Mouse (Mus musculus): ENCODE measurements around the gene Mn1. TPM values are rescaled to one million over a fixed set of nuclear protein-coding genes. Genes with fewer than 3 reads are reported as not detected.

Mn1 gene
- total and polyA plus RNA-seq, 3 experiments: 5.5 to 23.9 (median 18.7) TPM

DNA sequence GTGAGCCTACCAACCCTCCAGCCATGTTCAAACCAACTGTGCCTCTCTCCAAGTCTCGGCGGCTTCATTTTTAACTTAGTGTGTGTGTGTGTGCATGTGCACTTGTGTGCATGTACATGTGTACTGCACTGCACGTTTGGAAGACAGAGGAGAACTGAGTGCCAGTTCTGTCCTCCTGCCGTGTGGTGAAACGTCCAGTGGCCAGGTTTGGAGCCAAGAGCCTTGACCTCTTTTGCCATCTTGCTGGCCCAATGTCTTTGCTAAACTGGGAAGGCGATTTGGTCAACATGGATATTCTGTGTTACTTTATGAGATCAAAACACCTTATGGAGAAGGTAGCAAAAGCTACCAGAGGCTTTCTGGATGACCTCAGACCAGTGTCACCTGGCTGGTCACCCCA, 88.1 kb downstream of the Mn1 start:
- no peak for DNase-seq
- intact Hi-C loops (cut with DNase I): no loop called here
- Histone ChIP-seq H3K4me3 (no peak overlapping the region), H3K27me3 (ENCODE audit: control insufficient read depth, insufficient read depth, low read length) (no peaks in the 10 kb centered on the region), H3K79me2 (replicated peaks; ENCODE audit: control insufficient read depth, insufficient read depth, low read length) (no peaks in the 10 kb centered on the region), H3K4me1 (ENCODE audit: control insufficient read depth, insufficient read depth, low read length) (peaks cover 18% of the 10 kb centered on the region), H3K9ac (ENCODE audit: low read depth, low read length) (no peak overlapping the region), H3K27ac (no peak overlapping the region), H3K36me3 (ENCODE audit: control insufficient read depth, insufficient read depth, low read length) (peaks cover 2% of the 10 kb centered on the region; the same call in 1 of the 2 replicates)
- no peak for TF ChIP-seq CTCF (IDR thresholded peaks at IDR 0.05)
- TF ChIP-seq EP300 (IDR thresholded peaks at IDR 0.05; ENCODE audit: insufficient read depth, low read depth, low read length): no peak
- TF ChIP-seq POLR2A (IDR thresholded peaks at IDR 0.05; ENCODE audit: insufficient read depth, low read depth, low read length): no peak
- WGBS: 72% methylated on average over 6 of the region's 6 CpGs

- WGBS: 78% methylated on average over 6 of the region's 6 CpGs
- Histone ChIP-seq H3K79me2 (replicated peaks; ENCODE audit: control insufficient read depth, insufficient read depth, low read length) (no peaks in the 10 kb centered on the region), H3K4me3 (no peak overlapping the region), H3K27ac (no peak overlapping the region), H3K36me3 (ENCODE audit: control insufficient read depth, insufficient read depth, low read length) (peaks cover 2% of the 10 kb centered on the region; the same call in 1 of the 2 replicates), H3K27me3 (ENCODE audit: control insufficient read depth, insufficient read depth, low read length) (no peaks in the 10 kb centered on the region), H3K9ac (ENCODE audit: low read depth, low read length) (no peak overlapping the region), H3K4me1 (ENCODE audit: control insufficient read depth, insufficient read depth, low read length) (peaks cover 18% of the 10 kb centered on the region)
- no peak for DNase-seq
- TF ChIP-seq EP300 (IDR thresholded peaks at IDR 0.05; ENCODE audit: insufficient read depth, low read depth, low read length): no peak
- no peak for TF ChIP-seq POLR2A (IDR thresholded peaks at IDR 0.05; ENCODE audit: insufficient read depth, low read depth, low read length)
- no peak for TF ChIP-seq CTCF (IDR thresholded peaks at IDR 0.05)
- intact Hi-C loops (cut with DNase I): loop anchor here (2.0 kb wide), 1 partner anchor 13 kb away; no protein-coding TSS in a partner anchor
Observed at GRCm38 (mm10) chr5:111505824-111506223, 88.7 kb downstream of the Mn1 start.

DNA sequence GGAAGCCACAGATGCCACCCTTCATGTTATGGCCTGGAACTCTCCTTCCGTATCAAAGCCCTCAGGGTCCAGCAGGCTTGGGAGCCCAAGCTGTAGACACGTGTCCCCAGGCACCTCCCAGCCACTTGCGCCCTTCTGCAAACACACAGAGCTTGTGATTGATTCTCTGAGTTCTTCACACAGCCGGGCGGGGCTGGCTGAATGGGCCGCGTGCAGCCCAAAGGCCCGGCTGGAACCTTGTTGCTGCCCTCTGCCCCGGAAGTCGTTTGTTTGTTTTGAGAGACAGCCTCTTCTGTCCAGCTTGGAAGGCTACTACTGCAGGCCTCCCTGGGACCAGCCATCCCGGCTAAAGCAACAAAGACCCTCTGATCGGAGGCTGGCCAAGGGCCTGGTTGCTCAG, 89.2 kb downstream of the Mn1 start:
- H3K27me3 ChIP-seq (ENCODE audit: control insufficient read depth, insufficient read depth, low read length): no peaks in the 10 kb centered on the region
- no peak overlapping the region for H3K4me3 ChIP-seq
- no peak overlapping the region for H3K9ac ChIP-seq (ENCODE audit: low read depth, low read length)
- H3K4me1 ChIP-seq (ENCODE audit: control insufficient read depth, insufficient read depth, low read length): peaks cover 18% of the 10 kb centered on the region
- DNase-seq: peak; percentile 35 to 37
- no peaks in the 10 kb centered on the region for H3K79me2 ChIP-seq (replicated peaks; ENCODE audit: control insufficient read depth, insufficient read depth, low read length)
- TF ChIP-seq CTCF (IDR thresholded peaks at IDR 0.05) (no peak), EP300 (IDR thresholded peaks at IDR 0.05; ENCODE audit: insufficient read depth, low read depth, low read length) (no peak), POLR2A (IDR thresholded peaks at IDR 0.05; ENCODE audit: insufficient read depth, low read depth, low read length) (no peak)
- H3K27ac ChIP-seq: peak overlapping the region; percentile 2; the same call in 1 of the 2 replicates
- peaks cover 2% of the 10 kb centered on the region; the same call in 1 of the 2 replicates for H3K36me3 ChIP-seq (ENCODE audit: control insufficient read depth, insufficient read depth, low read length)
- WGBS: 35% methylated on average over 12 of the region's 12 CpGs
- intact Hi-C loops (cut with DNase I): loop anchor here (2.0 kb wide), 1 partner anchor 14 kb away; no protein-coding TSS in a partner anchor

Other genes with a start within 250 kb of the Mn1 start
- 10 to 100 TPM; 39.4 to 41.9 TPM for gene Pitpnb, start 86.6 kb upstream of the Mn1 start, total RNA-seq (2021)
- gene Pitpnb, start 86.6 kb upstream of the Mn1 start, polyA plus RNA-seq (2012; rRNA removed): 32.4 and 41.1 TPM in 2 replicates

Data from heart, adult 2 months (tissue).